ENCODE assay signal across 16 mouse cellular contexts in the genomic region with DNA sequence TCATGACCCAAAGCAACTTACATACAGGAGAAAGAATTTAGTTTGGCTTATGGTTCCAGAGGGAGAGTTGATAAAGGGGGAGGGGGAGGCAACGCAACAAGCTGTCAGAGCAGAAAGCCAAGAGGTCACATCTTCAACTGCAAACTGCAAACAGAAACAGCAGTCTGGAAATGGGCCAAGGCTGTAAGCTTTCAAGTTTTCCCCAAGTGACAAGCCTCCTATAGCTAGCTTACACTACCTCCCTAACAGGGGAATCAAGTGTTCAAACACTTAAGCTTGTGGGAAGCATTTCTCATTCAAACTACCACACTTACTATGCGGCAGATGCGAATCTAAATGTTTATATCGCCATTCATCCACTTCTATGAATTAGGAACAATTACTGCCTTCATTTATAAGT. TPM values are rescaled to one million over a fixed set of nuclear protein-coding genes. Genes with fewer than 3 reads are reported as not detected.
DNase-seq lines count a peak whose midpoint lies in the region; ATAC-seq lines count a peak whose summit lies in the region.
"Had no signal": no experiment of that assay in that cellular context is flagged by ENCODE, and none has a peak within 500 bp of the region (broad histone marks: within the 10 kb centered on the region; RNA-seq: fewer than 3 reads in every experiment).

No protein-coding gene starts in this region.

- no peak overlapping the region for H3K4me3 ChIP-seq in kidney, embryonic 15.5 days (replicated peaks)
- peak overlapping the region; percentile 39 for H3K4me3 ChIP-seq in megakaryocyte, embryonic 14.5 days (replicated peaks)
- H3K4me3 ChIP-seq: liver, embryonic 12.5 days had no signal

- no peak overlapping the region for H3K9ac ChIP-seq in kidney, embryonic 15.5 days
- H3K9ac ChIP-seq: forebrain, postnatal 0 days; liver, embryonic 12.5 days had no signal

- no peaks in the 10 kb centered on the region for H3K9me3 ChIP-seq in kidney, embryonic 15.5 days (replicated peaks)
- H3K9me3 ChIP-seq in megakaryocyte, embryonic 14.5 days = no peaks in the 10 kb centered on the region
- H3K9me3 ChIP-seq: liver, embryonic 12.5 days had no signal

- WGBS in kidney, embryonic 15.5 days = 65% methylated on average over 4 of the region's 4 CpGs

- no peak overlapping the region for H3K27ac ChIP-seq in kidney, embryonic 15.5 days
- H3K27ac ChIP-seq: liver, embryonic 12.5 days; stomach, postnatal 0 days had no signal

- no peak overlapping the region for H3K4me2 ChIP-seq in kidney, embryonic 15.5 days

- H3K27me3 ChIP-seq in kidney, embryonic 15.5 days = peaks cover 41% of the 10 kb centered on the region
- no peaks in the 10 kb centered on the region for H3K27me3 ChIP-seq in megakaryocyte, embryonic 14.5 days (replicated peaks)

- ATAC-seq in kidney, embryonic 15.5 days (replicated peaks; ENCODE audit: low FRiP score) = no peak
- ATAC-seq in megakaryocyte, adult 5-6 weeks (ENCODE audit: poor library complexity, severe bottlenecking) = no peak
- ATAC-seq: forebrain, postnatal 0 days; liver, embryonic 12.5 days had no signal

- H3K36me3 ChIP-seq in kidney, embryonic 15.5 days = no peaks in the 10 kb centered on the region
- peaks cover 38% of the 10 kb centered on the region for H3K36me3 ChIP-seq in megakaryocyte, embryonic 14.5 days (replicated peaks; ENCODE audit: low read length)
- H3K36me3 ChIP-seq: liver, embryonic 12.5 days had no signal

- peaks cover 17% of the 10 kb centered on the region for H3K4me1 ChIP-seq in kidney, embryonic 15.5 days
- H3K4me1 ChIP-seq in megakaryocyte, embryonic 14.5 days = peaks cover 70% of the 10 kb centered on the region

- peak; percentile 30 for DNase-seq in kidney, postnatal 10 days
- peak; percentile 49 for DNase-seq in NIH3T3 (ENCODE audit: low read depth)
- peak; percentile 16 for DNase-seq in lung, postnatal 14 days
- DNase-seq in ovary, postnatal 14 days (ENCODE audit: low spot score) = no peak
- DNase-seq: adrenal gland, adult 2 months; cerebellum, adult 11-12 months; cerebellum, postnatal 25 days; forebrain, postnatal 0 days; kidney, adult 2 months; layer of hippocampus, postnatal 36 days; right cerebral cortex, postnatal 25 days had no signal

RNA-seq across cellular contexts. Expression of a gene that starts 4.5 kb away (rescaled TPM):
- 3.7 and 4.2 TPM in 2 replicates for polyA plus RNA-seq in kidney, embryonic 15.5 days (2015; fragmentation: Nextera tagmentation; extraction: Ambion mirVana)
- polyA plus RNA-seq in megakaryocyte, embryonic 14.5 days (2012; ENCODE audit: insufficient read depth, low replicate concordance) = 7.9 and 18.0 TPM in 2 replicates
- 168 and 172 TPM in 2 replicates for total RNA-seq in megakaryocyte, adult 5-6 weeks (2015)
- 89.8 and 102 TPM in 2 replicates for total RNA-seq in megakaryocyte, adult 5-6 weeks (2017)

RNA-seq across cellular contexts. Expression of a gene that starts 42.4 kb away (rescaled TPM):
- polyA plus RNA-seq in kidney, embryonic 15.5 days (2015; fragmentation: Nextera tagmentation; extraction: Ambion mirVana) = 21.8 and 24.5 TPM in 2 replicates
- 0.56 TPM in 1 of 2 replicates, not detected in the other for polyA plus RNA-seq in megakaryocyte, embryonic 14.5 days (2012; ENCODE audit: insufficient read depth, low replicate concordance)
- 5.9 and 7.3 TPM in 2 replicates for total RNA-seq in megakaryocyte, adult 5-6 weeks (2015)
- 10.4 and 16.2 TPM in 2 replicates for total RNA-seq in megakaryocyte, adult 5-6 weeks (2017)

Comparison
In these comparisons a context has a peak if more than half of its experiments do, and no peak if none do; other contexts are left out.
1. RNA of a gene that starts 42.4 kb away (polyA plus RNA-seq): 21.8 to 24.5 TPM in kidney, embryonic 15.5 days; 0.56 TPM in megakaryocyte, embryonic 14.5 days; every median in the first group is over 10 times any median in the second.